Mouse (Mus musculus) Patski (cell line): ENCODE results near the gene Pltp. TPM values are rescaled to one million over a fixed set of nuclear protein-coding genes. Genes with fewer than 3 reads are reported as not detected.

Source experiments
- ATAC-seq: fragments of 100-300 bp; one replicate; pipeline ENCODE4 v1.8.0; 2021
- CTCF ChIA-PET: fragments of 350-600 bp; sonication (Branson Sonifier 250); formaldehyde crosslinking; loops from one replicate; lab custom pipeline; 2022; ENCODE audit warnings: inconsistent platforms; lab: Charles Lee
- POLR2A ChIA-PET: fragments of 350-600 bp; sonication (Branson Sonifier 250); formaldehyde crosslinking; loops from one replicate; lab custom pipeline; 2022; ENCODE audit warnings: antibody characterized with exemption, inconsistent platforms; lab: Charles Lee
- DNase-seq: peaks from one replicate; pipeline ENCODE4 v3.0.0-alpha.2; 2011; ENCODE audit warnings: low read depth, low spot score
- H3K27me3 ChIP-seq: fragments of 371-371 bp; one replicate; pipeline ENCODE4 v1.5.1; 2021
- CTCF ChIP-seq: fragments of 100-300 bp; IDR thresholded peaks from one replicate; pipeline ENCODE4 v1.5.1; 2021
- in situ Hi-C: fragments of 300-500 bp; cut with MboI; formaldehyde crosslinking; loops from 3 replicates; pipeline ENCODE4 v1.11.1; 2018; ENCODE audit warnings: low pct_unique_long_range_greater_than_20kb, mixed read lengths
- polyA plus RNA-seq: library from polyadenylated mRNA; unstranded; gene quantifications from one replicate; pipeline ENCODE4 v1.2.3, GENCODE M21; 2021

Gene Pltp
- polyA plus RNA-seq, result 9.4 TPM

DNA sequence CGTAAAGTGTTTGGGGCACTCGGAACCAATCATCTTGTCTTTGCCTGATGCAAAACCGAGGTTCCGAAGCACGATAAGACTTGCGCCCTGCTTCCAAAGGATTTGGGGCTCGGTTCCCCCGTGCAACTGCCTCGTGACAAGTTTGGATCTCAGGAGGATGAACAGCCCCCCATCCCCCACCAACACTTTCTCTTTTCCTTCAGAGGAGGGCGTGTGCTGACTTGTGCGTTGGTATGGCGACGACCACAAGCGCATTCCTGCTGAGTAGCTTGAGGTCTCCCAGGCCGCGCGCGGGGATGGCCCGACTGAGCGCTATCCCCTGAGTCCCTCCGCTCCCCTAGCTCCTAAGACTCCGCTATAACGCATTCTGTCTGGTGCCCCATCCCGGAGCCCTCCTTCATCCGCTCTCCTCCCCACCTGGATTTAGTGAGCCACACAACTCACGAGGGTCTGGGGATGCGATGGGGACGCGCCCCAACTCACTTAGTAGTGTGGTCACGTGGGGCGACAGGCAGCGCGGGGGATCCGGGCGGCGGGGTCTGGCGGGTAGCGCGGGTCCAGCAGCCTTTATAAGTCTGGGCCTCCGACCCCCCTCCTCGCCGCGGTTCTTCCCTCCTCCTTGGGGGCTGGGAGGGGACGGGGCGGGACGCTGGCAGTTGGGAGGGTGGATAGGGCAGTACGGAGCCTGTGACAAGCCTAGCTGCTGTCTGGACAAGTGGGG is at the start of gene Pltp:
Gene Pltp, minus strand, starts transcription at position 611 of the 721 bp plus-strand sequence.
- no peak for TF ChIP-seq CTCF
- DNase-seq (no peak), ATAC-seq (peak; percentile 58)
- CTCF ChIA-PET, result interaction anchor here (1.8 kb wide), 1 partner anchor 23 kb away, joined by 4 read pairs; the partner anchor contains the start of gene Neurl2
- in situ Hi-C loops, result no loop called here
- POLR2A ChIA-PET, result no interaction called here
- no peaks in the 10 kb centered on the region for H3K27me3 ChIP-seq

DNA sequence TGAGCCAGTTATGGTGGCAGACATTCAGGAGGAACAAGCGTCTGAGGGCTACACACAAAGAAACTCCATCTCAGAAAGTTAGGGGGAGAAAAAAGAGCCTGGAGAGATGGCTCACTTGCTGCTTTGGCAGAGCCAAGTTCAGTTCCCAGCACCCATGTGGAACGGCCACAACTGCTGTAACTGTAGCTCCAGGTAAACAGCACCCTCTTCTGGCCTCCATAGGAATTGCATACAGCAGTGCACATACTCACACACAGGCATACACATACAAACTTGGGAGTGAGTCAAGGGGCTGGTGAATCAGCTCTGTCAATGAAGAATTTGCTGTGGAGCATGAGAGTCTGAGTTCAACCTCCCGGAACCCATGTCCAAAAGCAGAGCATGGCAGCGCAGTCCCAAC is 48.6 kb upstream of the Pltp start:
- ChIA-PET CTCF (no interaction called here), POLR2A (no interaction called here)
- in situ Hi-C loops, result no loop called here
- no peak for ATAC-seq
- no peaks in the 10 kb centered on the region for H3K27me3 ChIP-seq
- DNase-seq, result no peak
- TF ChIP-seq CTCF, result no peak

DNA sequence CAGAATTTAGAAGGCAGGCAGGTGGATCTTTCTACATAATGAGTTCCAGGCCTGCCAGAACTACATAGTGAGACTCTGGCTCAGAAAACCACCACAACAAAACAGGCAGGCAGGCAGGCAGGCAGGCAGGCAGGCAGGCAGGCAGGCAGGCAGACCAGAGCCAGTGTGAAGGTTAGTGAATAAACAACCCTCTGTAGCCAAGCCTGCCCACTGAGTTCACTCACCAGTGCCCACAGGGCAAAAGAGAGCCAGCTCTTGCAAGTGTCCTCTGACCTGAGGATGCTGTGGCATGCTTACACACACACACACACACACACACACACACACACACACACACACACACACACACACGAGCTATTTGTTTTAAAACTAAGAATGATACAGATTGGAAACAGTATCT is 46.0 kb upstream of the Pltp start:
- ChIA-PET POLR2A (no interaction called here), CTCF (no interaction called here)
- DNase-seq (no peak), ATAC-seq (no peak)
- H3K27me3 ChIP-seq, result no peaks in the 10 kb centered on the region
- no peak for TF ChIP-seq CTCF
- in situ Hi-C loops, result no loop called here

DNA sequence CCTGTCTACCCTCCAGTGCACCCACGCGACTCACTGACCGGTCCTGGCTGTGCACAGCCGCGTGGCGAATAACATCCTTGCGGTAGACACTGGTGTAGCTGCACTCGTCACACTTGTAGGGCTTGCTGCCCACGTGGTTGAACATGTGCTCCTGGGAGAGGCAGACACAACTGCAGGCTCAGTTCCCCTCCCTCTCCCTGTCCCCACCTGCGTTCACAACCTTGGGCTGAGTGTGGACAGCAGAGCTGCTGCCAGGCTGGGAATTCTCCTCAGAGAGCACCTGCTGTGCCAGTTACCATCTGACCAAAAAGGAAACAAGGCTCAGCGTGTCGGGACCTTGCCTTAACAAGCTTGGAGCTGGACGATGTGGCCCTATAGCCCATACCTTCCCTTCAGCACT is 43.9 kb upstream of the Pltp start:
- TF ChIP-seq CTCF, result no peak
- ATAC-seq, result no peak
- CTCF ChIA-PET, result interaction anchor here (2.4 kb wide), 1 partner anchor 8 kb away, joined by 8 read pairs; no protein-coding TSS in a partner anchor
- H3K27me3 ChIP-seq, result no peaks in the 10 kb centered on the region
- in situ Hi-C loops, result no loop called here
- POLR2A ChIA-PET, result no interaction called here
- DNase-seq, result no peak

DNA sequence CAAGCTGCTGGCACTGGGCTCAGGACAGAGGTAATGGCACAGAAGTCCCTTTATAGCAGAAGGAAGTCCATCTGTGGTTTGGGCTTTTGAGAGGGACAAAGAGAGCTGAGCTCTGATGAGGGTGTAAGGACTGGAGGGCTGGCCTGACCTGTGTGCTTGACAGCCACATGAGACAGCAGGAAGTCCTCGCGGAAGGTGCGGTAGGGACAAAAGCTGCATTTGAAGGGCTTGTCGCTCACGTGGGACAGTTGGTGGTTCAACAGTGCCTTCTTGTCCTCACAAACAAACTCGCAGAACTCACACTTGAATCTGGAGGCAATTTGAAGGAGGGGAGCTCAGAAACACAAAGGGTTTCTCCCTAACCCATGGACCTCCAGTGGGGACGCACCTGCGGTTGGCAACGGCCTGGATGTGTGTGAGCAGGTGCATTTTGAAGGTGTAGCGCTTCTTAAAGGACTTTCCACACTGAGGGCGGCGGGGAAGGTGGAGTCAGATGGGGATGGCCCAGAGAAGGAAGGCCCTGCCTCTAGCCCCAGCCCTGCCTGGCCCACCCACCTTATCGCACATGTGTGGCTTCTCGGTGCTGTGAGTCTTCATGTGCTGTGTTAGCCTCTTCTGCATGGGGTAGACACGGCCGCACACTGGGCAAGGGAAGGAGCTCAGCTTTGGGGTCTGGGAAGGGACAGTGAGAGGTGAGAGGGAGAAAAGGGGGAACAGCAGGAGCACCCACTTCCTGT is 42.4 kb upstream of the Pltp start:
- no peaks in the 10 kb centered on the region for H3K27me3 ChIP-seq
- CTCF ChIA-PET, result interaction anchor here (2.4 kb wide), 1 partner anchor 10 kb away, joined by 8 read pairs; no protein-coding TSS in a partner anchor
- ATAC-seq, result no peak
- DNase-seq, result no peak
- TF ChIP-seq CTCF, result no peak
- POLR2A ChIA-PET, result interaction anchor here (0.9 to 1.4 kb wide), 2 partner anchors 9 to 65 kb away, joined by 3 to 6 read pairs; no protein-coding TSS in a partner anchor
- in situ Hi-C loops, result no loop called here

DNA sequence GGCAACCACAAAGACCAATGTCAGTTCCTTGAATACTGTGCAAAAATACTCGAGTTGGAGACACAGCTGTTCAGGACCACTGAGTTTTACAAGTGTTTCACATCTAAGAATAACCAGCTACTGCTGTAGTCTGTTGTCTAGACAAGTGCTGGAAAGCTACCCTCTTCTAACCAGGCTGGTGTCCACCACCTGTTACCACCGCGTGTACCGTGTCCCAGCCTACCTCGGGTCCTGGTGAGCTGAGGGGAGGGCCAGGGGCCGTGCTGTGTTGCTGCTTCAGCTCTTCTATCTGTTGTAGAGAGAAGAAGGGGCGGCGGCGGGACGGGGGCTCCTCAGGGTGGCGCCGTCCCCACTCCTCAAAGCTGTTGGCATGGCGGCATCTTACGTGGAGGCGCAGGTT is 41.5 kb upstream of the Pltp start:
- TF ChIP-seq CTCF, result no peak
- DNase-seq (no peak), ATAC-seq (no peak)
- in situ Hi-C loops, result no loop called here
- POLR2A ChIA-PET, result no interaction called here
- CTCF ChIA-PET, result interaction anchor here (2.4 kb wide), 1 partner anchor 11 kb away, joined by 8 read pairs; no protein-coding TSS in a partner anchor
- no peaks in the 10 kb centered on the region for H3K27me3 ChIP-seq

DNA sequence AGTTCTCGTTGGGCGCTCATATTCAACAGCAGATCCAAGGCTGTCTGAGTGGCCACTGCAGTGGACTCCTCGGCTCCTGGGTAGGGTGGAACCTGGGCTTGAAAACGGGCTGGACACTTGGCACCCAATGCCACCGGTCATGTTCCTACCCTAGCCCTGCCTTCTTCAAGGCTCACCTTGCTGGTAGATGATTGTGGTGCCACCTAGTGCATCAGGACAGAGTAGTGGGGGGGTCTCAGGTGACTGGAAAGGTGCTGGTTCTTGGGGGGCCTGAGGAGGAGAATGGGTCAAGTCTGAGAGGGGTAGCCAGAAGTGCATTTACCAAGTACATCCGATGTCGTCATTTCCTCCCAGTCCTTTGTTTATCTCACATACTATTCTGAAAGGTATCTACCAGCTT is 40.5 kb upstream of the Pltp start:
- ChIA-PET CTCF (no interaction called here), POLR2A (no interaction called here)
- TF ChIP-seq CTCF, result no peak
- no peaks in the 10 kb centered on the region for H3K27me3 ChIP-seq
- in situ Hi-C loops, result no loop called here
- DNase-seq (no peak), ATAC-seq (no peak)

DNA sequence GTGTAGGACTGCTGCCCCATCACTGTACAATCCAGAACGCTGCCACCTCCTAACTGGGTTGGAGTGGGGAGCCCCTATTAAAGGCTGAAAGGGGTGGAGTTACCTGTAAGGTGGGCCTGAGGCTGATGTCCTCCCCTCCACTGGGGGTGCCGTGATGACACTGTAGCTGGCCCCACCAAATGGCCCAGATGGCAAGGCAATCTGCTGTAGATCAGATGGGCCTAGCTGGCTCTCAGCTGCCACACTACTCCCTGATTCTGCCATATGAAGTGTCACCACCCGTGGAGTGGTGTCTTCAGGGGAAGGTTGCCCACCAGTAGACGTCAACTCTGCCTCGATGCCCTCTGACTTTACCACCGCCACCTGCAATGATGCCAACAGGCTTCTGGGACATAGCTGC is 38.4 kb upstream of the Pltp start:
- CTCF ChIA-PET, result interaction anchor here (1.6 kb wide), 1 partner anchor 10 kb away, joined by 6 read pairs; no protein-coding TSS in a partner anchor
- DNase-seq, result no peak
- POLR2A ChIA-PET, result interaction anchor here (0.5 kb wide), 1 partner anchor 128 kb away, joined by 4 read pairs; no protein-coding TSS in a partner anchor
- no peak for TF ChIP-seq CTCF
- in situ Hi-C loops, result no loop called here
- ATAC-seq, result no peak
- H3K27me3 ChIP-seq, result no peaks in the 10 kb centered on the region

DNA sequence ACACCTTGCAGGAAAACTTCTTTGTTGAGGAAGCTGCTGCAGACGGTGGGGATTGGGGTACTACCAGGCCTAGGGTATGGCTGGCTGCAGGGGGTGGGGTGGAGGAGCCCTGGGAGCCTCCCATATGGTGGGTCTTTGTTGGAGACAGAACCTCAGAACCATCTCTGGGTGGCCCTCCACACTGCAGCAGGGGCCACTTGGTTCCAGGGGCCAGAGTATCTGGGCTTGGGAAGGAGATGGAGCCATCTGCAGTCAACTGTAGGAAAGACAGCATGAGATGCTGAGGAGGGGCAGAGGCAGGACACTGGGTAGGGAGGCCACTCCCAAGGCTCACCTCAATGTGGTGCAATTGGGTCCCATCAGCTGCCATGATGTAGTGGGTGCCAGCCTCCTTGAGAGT is 37.1 kb upstream of the Pltp start:
- no peak for DNase-seq
- ATAC-seq, result no peak
- ChIA-PET POLR2A (interaction anchor here (1.1 to 1.4 kb wide), 2 partner anchors 12 to 54 kb away, joined by 3 to 5 read pairs; no protein-coding TSS in a partner anchor), CTCF (interaction anchor here (1.6 to 1.7 kb wide), 2 partner anchors 9 to 14 kb away, joined by 4 to 6 read pairs; no protein-coding TSS in a partner anchor)
- H3K27me3 ChIP-seq, result no peaks in the 10 kb centered on the region
- in situ Hi-C loops, result no loop called here
- TF ChIP-seq CTCF, result no peak

DNA sequence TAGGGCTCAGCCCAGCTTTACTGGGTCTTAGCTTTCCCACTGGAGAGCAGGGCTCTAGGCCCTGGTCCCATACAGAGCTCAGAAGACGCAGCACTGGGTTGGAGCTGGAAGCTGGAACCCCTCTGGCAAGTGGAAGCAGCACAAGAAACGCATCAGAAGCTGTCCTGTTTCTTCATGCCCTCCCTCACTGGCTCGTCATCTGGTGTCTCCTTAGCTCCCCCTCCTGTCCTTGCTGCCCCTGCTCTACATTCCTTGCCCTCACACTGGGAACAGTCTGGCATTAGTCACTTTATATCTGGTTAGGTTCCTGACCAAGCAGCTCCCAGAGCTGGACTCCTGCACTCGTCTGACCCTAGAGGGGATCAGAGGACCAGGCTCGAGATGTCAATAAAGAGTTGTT is 36.5 kb upstream of the Pltp start:
- POLR2A ChIA-PET, result interaction anchor here (1.1 to 1.5 kb wide), 3 partner anchors 13 to 53 kb away, joined by 3 to 5 read pairs (median 3); no protein-coding TSS in a partner anchor
- CTCF ChIA-PET, result interaction anchor here (1.7 kb wide), 1 partner anchor 15 kb away, joined by 4 read pairs; no protein-coding TSS in a partner anchor
- no peaks in the 10 kb centered on the region for H3K27me3 ChIP-seq
- in situ Hi-C loops, result no loop called here
- ATAC-seq, result no peak
- no peak for DNase-seq
- no peak for TF ChIP-seq CTCF
